Mouse (Mus musculus): ENCODE data around the gene Nup98. TPM values are rescaled to one million over a fixed set of nuclear protein-coding genes. Genes with fewer than 3 reads are reported as not detected.

Gene Nup98
- total and polyA plus RNA-seq, 2 experiments: 6.7 to 14.0 TPM

DNA sequence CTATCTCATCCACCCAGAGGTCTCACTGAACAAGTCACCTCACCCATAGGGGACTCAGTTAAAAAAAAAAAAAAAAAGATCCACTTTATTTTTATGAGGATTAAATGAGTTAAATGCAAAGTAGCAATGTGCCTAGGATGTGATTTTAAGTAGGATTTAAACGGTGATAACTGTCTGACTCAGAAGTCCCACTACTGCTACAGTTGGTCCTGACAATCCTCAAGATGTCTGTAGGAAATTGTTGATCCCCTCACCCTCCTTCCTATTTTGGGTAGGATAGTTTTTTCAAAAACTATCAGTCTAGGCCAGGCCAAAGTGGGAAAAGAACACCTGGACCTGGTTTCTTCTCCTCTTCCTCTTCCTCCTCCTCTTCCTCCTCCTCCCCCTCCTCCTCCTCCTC lies 11.9 kb upstream of the Nup98 start:
- Histone ChIP-seq H3K9ac (ENCODE audit: low read depth, low read length) (no peak overlapping the region), H3K27me3 (ENCODE audit: control insufficient read depth, insufficient read depth, low read length) (no peaks in the 10 kb centered on the region), H3K4me3 (ENCODE audit: insufficient read depth, low read depth, low read length) (no peak overlapping the region; the same call in 1 of the 2 replicates), H3K4me1 (ENCODE audit: control insufficient read depth, insufficient read depth, low read length) (peaks cover 2% of the 10 kb centered on the region; the same call in 1 of the 2 replicates), H3K27ac (replicated peaks; ENCODE audit: insufficient read depth, low read depth, low read length) (no peak overlapping the region), H3K36me3 (ENCODE audit: control insufficient read depth, insufficient read depth, low read length) (peaks cover 4% of the 10 kb centered on the region; the same call in 1 of the 2 replicates), H3K79me2 (ENCODE audit: control insufficient read depth, insufficient read depth, low read length) (no peaks in the 10 kb centered on the region)
- TF ChIP-seq POLR2A (IDR thresholded peaks at IDR 0.05; ENCODE audit: extremely low read depth, insufficient read depth, low read length): no peak
- no peak for TF ChIP-seq CTCF (IDR thresholded peaks at IDR 0.05; ENCODE audit: low read depth, low read length)
- DNase-seq (ENCODE audit: extremely low read depth, low read depth, low spot score): no peak
- WGBS: 54% methylated on average over 1 of the region's 1 CpGs

DNA sequence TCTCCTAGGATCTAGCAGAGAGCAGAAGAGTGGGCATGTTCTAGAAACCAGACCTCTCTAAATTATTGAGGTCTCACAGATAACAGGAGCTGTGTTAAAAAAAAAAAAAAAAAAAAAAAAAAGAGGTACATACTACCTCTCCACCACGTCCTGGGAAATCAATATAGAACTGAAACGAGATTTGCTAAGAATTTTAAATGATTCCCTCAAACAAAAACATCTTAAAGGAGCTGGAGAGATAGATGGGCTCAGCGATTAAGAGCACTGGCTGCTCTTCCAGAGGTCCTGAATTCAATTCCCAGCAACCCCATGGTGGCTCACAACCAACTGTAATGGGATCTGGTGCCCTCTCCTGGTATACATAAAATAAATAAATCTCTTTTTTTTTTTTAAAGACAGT lies 1.1 kb upstream of the Nup98 start:
- H3K9ac ChIP-seq (ENCODE audit: low read depth, low read length): peak overlapping the region; percentile 30
- peak overlapping the region; percentile 76 for H3K27ac ChIP-seq (replicated peaks; ENCODE audit: insufficient read depth, low read depth, low read length)
- peaks cover 15% of the 10 kb centered on the region for H3K79me2 ChIP-seq (ENCODE audit: control insufficient read depth, insufficient read depth, low read length)
- H3K27me3 ChIP-seq (ENCODE audit: control insufficient read depth, insufficient read depth, low read length): no peaks in the 10 kb centered on the region
- DNase-seq (ENCODE audit: extremely low read depth, low read depth, low spot score): no peak
- H3K36me3 ChIP-seq (ENCODE audit: control insufficient read depth, insufficient read depth, low read length): no peaks in the 10 kb centered on the region
- peak overlapping the region; percentile 99 for H3K4me3 ChIP-seq (ENCODE audit: insufficient read depth, low read depth, low read length)
- peaks cover 11% of the 10 kb centered on the region for H3K4me1 ChIP-seq (ENCODE audit: control insufficient read depth, insufficient read depth, low read length)
- TF ChIP-seq CTCF (IDR thresholded peaks at IDR 0.05; ENCODE audit: low read depth, low read length) (no peak), POLR2A (IDR thresholded peaks at IDR 0.05; ENCODE audit: extremely low read depth, insufficient read depth, low read length) (no peak)
- WGBS: 42% methylated on average over 3 of the region's 3 CpGs

DNA sequence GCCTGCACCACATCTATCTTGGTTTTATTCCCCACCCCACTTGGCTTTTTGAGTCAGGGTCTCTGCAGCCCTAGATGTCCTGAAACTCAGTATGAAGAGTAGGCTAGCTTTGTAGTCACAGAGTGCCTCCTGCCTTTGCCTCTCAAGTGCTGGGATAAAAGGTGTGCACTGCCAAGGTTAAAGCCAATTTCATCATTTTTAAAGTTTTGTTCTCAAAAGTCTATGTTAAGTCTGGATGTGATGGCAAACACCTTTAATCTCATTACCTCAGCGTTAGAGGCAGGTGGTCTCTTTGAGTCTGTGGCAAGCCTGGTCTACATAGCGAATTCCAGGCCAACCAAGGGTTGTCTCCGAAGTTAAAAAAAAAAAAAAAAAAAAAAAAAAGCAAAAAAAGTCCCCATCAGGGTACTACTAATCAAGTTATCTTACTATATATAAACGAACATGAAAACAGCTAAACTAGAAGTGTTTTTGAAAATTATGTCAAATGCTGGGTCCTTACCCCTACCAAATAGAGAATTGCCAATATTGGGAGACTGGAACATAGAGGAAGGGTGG lies 1.1 kb downstream of the Nup98 start:
- no peak for TF ChIP-seq POLR2A (IDR thresholded peaks at IDR 0.05; ENCODE audit: extremely low read depth, insufficient read depth, low read length)
- no peak for TF ChIP-seq CTCF (IDR thresholded peaks at IDR 0.05; ENCODE audit: low read depth, low read length)
- H3K9ac ChIP-seq (ENCODE audit: low read depth, low read length): peak overlapping the region; percentile 30; the same call in 1 of the 2 replicates
- no peak for DNase-seq (ENCODE audit: extremely low read depth, low read depth, low spot score)
- peaks cover 23% of the 10 kb centered on the region for H3K4me1 ChIP-seq (ENCODE audit: control insufficient read depth, insufficient read depth, low read length)
- peaks cover 24% of the 10 kb centered on the region for H3K79me2 ChIP-seq (ENCODE audit: control insufficient read depth, insufficient read depth, low read length)
- H3K4me3 ChIP-seq (ENCODE audit: insufficient read depth, low read depth, low read length): peak overlapping the region; percentile 99; the same call in 1 of the 2 replicates
- H3K27ac ChIP-seq (replicated peaks; ENCODE audit: insufficient read depth, low read depth, low read length): no peak overlapping the region
- no peaks in the 10 kb centered on the region for H3K27me3 ChIP-seq (ENCODE audit: control insufficient read depth, insufficient read depth, low read length)
- 26% methylated on average over 4 of the region's 4 CpGs for WGBS
- H3K36me3 ChIP-seq (ENCODE audit: control insufficient read depth, insufficient read depth, low read length): no peaks in the 10 kb centered on the region

DNA sequence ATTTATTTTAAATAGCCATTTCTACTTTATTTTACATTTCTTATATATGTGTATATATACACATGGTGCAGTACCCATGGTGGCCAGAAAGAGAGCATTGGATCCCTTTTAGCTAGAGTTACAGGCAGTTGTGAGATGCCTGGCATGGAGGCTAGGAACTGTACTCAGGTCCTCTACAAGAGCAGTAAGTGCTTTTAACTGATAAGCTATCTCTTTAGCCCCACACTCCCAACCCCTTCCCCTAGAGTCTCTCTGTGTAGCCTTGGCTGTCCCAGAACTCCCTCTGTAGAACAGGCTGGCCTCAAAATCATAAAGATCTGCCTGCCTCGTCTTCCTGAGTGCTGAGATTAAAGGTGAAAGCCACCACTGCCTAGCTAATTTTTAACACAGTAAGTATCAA lies 4.3 kb downstream of the Nup98 start:
- TF ChIP-seq POLR2A (IDR thresholded peaks at IDR 0.05; ENCODE audit: extremely low read depth, insufficient read depth, low read length): no peak
- no peak for TF ChIP-seq CTCF (IDR thresholded peaks at IDR 0.05; ENCODE audit: low read depth, low read length)
- WGBS: 6% methylated on average over 1 of the region's 1 CpGs
- peaks cover 42% of the 10 kb centered on the region for H3K79me2 ChIP-seq (ENCODE audit: control insufficient read depth, insufficient read depth, low read length)
- H3K36me3 ChIP-seq (ENCODE audit: control insufficient read depth, insufficient read depth, low read length): no peaks in the 10 kb centered on the region
- no peak overlapping the region for H3K9ac ChIP-seq (ENCODE audit: low read depth, low read length)
- H3K4me3 ChIP-seq (ENCODE audit: insufficient read depth, low read depth, low read length): no peak overlapping the region
- H3K27me3 ChIP-seq (ENCODE audit: control insufficient read depth, insufficient read depth, low read length): no peaks in the 10 kb centered on the region
- peak overlapping the region; percentile 65 for H3K27ac ChIP-seq (replicated peaks; ENCODE audit: insufficient read depth, low read depth, low read length)
- no peak for DNase-seq (ENCODE audit: extremely low read depth, low read depth, low spot score)
- H3K4me1 ChIP-seq (ENCODE audit: control insufficient read depth, insufficient read depth, low read length): peaks cover 25% of the 10 kb centered on the region

DNA sequence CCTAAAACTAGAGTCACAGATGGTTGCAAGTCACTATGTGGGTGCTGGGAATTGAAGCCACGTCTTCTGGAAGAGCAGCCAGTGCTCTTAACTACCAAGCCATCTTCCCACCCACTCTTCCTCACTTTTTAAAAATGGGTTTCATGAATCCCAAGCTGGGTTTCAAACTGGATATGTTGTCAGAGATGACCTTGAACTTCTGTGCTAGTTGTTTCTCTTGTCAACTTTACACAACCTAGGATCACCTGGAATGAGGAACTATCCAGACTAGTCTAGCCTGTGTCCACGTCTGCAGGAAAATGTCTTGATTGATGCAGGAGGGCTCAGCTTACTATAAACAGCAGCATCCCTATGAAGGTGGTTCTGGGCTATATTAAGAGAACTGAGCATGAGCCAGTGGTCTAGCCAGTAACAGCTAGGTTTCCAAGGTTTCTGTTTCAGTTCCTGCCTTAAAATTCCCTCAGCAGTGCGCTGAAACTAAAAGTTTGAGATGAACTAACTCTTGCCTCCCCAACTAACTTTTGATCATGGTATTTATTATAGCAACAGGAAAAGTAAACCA lies 5.6 kb downstream of the Nup98 start:
- Histone ChIP-seq H3K4me1 (ENCODE audit: control insufficient read depth, insufficient read depth, low read length) (peaks cover 29% of the 10 kb centered on the region), H3K9ac (ENCODE audit: low read depth, low read length) (no peak overlapping the region), H3K79me2 (ENCODE audit: control insufficient read depth, insufficient read depth, low read length) (peaks cover 43% of the 10 kb centered on the region), H3K27ac (replicated peaks; ENCODE audit: insufficient read depth, low read depth, low read length) (peak overlapping the region; percentile 3), H3K36me3 (ENCODE audit: control insufficient read depth, insufficient read depth, low read length) (no peaks in the 10 kb centered on the region), H3K27me3 (ENCODE audit: control insufficient read depth, insufficient read depth, low read length) (no peaks in the 10 kb centered on the region), H3K4me3 (ENCODE audit: insufficient read depth, low read depth, low read length) (no peak overlapping the region)
- WGBS: 39% methylated on average over 3 of the region's 3 CpGs
- TF ChIP-seq CTCF (IDR thresholded peaks at IDR 0.05; ENCODE audit: low read depth, low read length): no peak
- TF ChIP-seq POLR2A (IDR thresholded peaks at IDR 0.05; ENCODE audit: extremely low read depth, insufficient read depth, low read length): no peak
- peak; percentile 57 for DNase-seq (ENCODE audit: extremely low read depth, low read depth, low spot score)
